Mouse (Mus musculus) midbrain, postnatal 0 days (tissue): ENCODE data around the gene Zbbx. TPM values are rescaled to one million over a fixed set of nuclear protein-coding genes. Genes with fewer than 3 reads are reported as not detected.
A peak's percentile ranks its signal among the peaks of the same experiment; 100 is the strongest.

Experiments
- ATAC-seq: fragments of 200-750 bp; cut with Nextera tagmentation; 2 replicates; pipeline ENCODE4 v1.8.0; 2017; ENCODE audit warnings: moderate number of reproducible peaks, mild to moderate bottlenecking, moderate TSS enrichment, moderate library complexity; ENCODE audit not compliant: low FRiP score
- DNase-seq: peaks from one replicate; pipeline ENCODE4 v3.0.0-alpha.2; 2015; ENCODE audit warnings: low spot score
- H3K27ac ChIP-seq: fragments of 300-500 bp; sonication (generic); 2 replicates; pipeline ENCODE4 v1.5.1; 2014; ENCODE audit warnings: low read depth, mild to moderate bottlenecking, low read length, mixed read lengths
- H3K27me3 ChIP-seq: fragments of 300-500 bp; sonication (generic); 2 replicates; pipeline ENCODE4 v1.6.1; 2014; ENCODE audit warnings: low read length, control low read depth, mixed read lengths; ENCODE audit not compliant: insufficient read depth
- H3K36me3 ChIP-seq: fragments of 300-500 bp; sonication (generic); 2 replicates; pipeline ENCODE4 v1.6.1; 2014; ENCODE audit warnings: low read length, control low read depth, mixed read lengths; ENCODE audit not compliant: insufficient read depth
- H3K4me1 ChIP-seq: fragments of 300-500 bp; sonication (generic); 2 replicates; pipeline ENCODE4 v1.6.1; 2014; ENCODE audit warnings: mild to moderate bottlenecking, control low read depth, antibody characterized with exemption, low read length, mixed read lengths; ENCODE audit not compliant: insufficient read depth
- H3K4me2 ChIP-seq: fragments of 300-500 bp; sonication (generic); 2 replicates; pipeline ENCODE4 v1.6.1; 2014; ENCODE audit warnings: low read depth, mild to moderate bottlenecking, low read length, mixed read lengths; ENCODE audit not compliant: poor library complexity, severe bottlenecking
- H3K4me3 ChIP-seq: fragments of 300-500 bp; sonication (generic); 2 replicates; pipeline ENCODE4 v1.5.1; 2014; ENCODE audit warnings: low read depth, mild to moderate bottlenecking, low read length, moderate library complexity
- H3K9ac ChIP-seq: fragments of 300-500 bp; sonication (generic); replicated peaks from 2 replicates; pipeline ENCODE4 v1.6.1; 2014; ENCODE audit warnings: mild to moderate bottlenecking, low read length, moderate library complexity, mixed read lengths; ENCODE audit not compliant: poor library complexity, severe bottlenecking
- H3K9me3 ChIP-seq: fragments of 300-500 bp; sonication (generic); 2 replicates; pipeline ENCODE4 v1.6.1; 2016; ENCODE audit warnings: low read length, control low read depth
- CTCF ChIP-seq: IDR thresholded peaks from 2 replicates; pipeline ENCODE4 v1.5.1; 2016; ENCODE audit warnings: antibody characterized with exemption, mild to moderate bottlenecking
- WGBS: fragments of 180-500 bp; shearing (Covaris S2); extraction: QIAGEN DNeasy Blood & Tissue Kit; methylation state at CpG from one replicate; pipeline ENCODE4 v1.1.7; 2014; 5-methylcytosine and 5-hydroxymethylcytosine counted together
- polyA plus RNA-seq: library from polyadenylated mRNA; unstranded; fragments of >200 nt; fragmentation: Nextera tagmentation; extraction: Ambion mirVana; gene quantifications from 2 replicates; pipeline ENCODE4 v1.2.1, GENCODE M21; 2015
- total RNA-seq: library from RNA; depleted of rRNA; stranded (reverse); fragments of >200 nt; gene quantifications from 2 replicates; pipeline ENCODE4 v1.2.3, GENCODE M21; 2014; rRNA removed

Gene Zbbx
- total RNA-seq (2.4 and 2.8 TPM in 2 replicates), polyA plus RNA-seq (1.1 and 1.3 TPM in 2 replicates)

DNA sequence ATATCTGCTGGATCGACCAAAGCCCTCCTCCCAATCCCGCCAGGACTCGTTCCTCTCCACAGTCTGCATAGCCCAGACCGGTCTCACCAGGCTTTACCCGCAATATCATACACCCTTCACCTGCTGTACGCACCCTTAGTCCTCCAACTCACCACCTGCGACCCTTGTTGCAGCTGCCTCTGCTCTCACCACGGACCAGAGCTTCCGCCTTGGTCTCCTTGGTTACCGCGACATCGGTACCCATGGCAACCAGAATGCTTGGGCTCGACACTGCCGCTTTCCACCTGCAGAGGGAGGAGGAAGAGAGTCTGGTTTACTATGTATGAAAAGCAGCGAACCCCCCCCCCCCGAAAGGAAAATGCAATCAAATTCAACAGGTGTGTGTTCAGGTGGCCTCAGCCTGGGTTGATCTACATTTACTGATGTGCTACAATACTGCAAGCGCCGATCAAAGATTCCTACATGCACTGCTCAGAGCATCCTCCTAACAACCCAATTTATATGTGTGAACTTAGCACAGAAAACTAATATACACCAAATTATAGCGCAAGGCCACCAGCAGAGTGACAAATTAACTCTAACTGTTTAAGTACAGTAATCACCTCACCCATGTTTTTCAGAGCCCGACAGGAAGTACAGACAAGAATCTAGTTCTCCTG is at the start of gene Zbbx:
Gene Zbbx (minus strand): TSS at position 197 of the 659 bp plus-strand sequence.
- Histone ChIP-seq H3K4me3 (peak within 1 kb of the TSS; percentile 47), H3K9ac (0 out of 2 replicates have a peak within 1 kb of the TSS, but pooled peaks have one; percentile 42), H3K4me1 (no peaks in the 10 kb centered on the region), H3K4me2 (peak within 1 kb of the TSS; percentile 58), H3K36me3 (no peaks in the 10 kb centered on the region), H3K27ac (no peak within 1 kb of the TSS), H3K27me3 (no peaks in the 10 kb centered on the region), H3K9me3 (no peaks in the 10 kb centered on the region)
- peak; percentile 96 for ATAC-seq
- peak; percentile 84 for TF ChIP-seq CTCF
- peak; percentile 91 for DNase-seq
- 11% methylated on average over 20 of the region's 20 CpGs for WGBS

DNA sequence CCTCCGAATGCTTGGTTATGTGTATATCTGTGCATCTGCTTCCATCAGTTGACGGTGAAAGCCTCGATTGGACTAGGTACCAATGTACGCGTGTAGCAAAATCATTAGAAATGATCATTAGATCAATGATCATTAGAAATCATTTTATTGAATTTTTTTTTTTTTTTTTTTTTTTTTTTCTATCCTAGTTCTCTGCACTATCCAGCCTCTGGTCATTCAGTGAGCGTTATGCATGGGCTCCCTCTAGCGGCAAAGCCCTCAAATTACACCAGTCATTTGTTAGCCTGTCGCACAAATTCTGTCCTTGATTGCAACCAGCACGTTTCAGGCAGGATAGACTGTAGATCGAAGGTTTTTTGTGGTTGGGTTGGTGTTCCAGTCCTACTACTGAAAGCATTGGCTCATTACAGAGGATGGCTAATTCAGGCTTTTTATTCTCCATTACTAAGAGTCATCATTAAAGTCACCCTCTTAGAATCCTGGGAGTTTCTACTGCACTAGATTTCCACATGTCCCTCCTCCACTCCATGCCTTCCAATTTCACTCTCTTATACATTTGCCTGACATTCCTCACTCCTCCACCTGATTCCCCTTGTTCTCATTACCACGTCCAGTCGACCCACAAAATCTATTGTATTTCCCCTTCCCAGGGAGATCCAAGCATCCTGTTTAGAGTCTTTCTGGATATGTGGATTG is 38.1 kb upstream of the Zbbx start:
- ATAC-seq (no peak), DNase-seq (peak; percentile 67)
- H3K4me1 ChIP-seq, result no peaks in the 10 kb centered on the region
- no peaks in the 10 kb centered on the region for H3K9me3 ChIP-seq
- H3K27ac ChIP-seq, result no peak overlapping the region
- no peak overlapping the region for H3K4me2 ChIP-seq
- peak; percentile 78 for TF ChIP-seq CTCF
- 39% methylated on average over 12 of the region's 12 CpGs for WGBS
- H3K4me3 ChIP-seq, result no peak overlapping the region
- H3K36me3 ChIP-seq, result no peaks in the 10 kb centered on the region
- no peaks in the 10 kb centered on the region for H3K27me3 ChIP-seq
- no peak overlapping the region for H3K9ac ChIP-seq

DNA sequence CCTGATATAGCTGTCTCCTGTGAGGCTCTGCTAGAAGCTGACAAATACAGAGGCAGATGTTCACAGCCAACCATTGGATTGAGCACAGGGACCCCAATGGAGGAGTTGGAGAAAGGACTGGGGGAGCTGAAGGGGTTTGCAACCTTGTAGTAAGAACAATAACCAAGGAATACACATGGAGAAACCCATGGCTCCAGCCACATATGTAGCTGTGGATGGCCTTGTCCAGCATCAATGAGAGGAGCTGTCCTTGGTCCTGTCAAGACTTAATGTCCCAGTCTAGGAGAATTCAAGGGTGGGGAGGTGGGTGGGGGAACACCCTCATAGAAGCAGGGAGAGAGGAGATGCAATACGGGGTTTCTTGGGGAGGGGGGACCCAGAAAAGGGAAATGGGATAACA is 17.8 kb upstream of the Zbbx start:
- TF ChIP-seq CTCF, result no peak

DNA sequence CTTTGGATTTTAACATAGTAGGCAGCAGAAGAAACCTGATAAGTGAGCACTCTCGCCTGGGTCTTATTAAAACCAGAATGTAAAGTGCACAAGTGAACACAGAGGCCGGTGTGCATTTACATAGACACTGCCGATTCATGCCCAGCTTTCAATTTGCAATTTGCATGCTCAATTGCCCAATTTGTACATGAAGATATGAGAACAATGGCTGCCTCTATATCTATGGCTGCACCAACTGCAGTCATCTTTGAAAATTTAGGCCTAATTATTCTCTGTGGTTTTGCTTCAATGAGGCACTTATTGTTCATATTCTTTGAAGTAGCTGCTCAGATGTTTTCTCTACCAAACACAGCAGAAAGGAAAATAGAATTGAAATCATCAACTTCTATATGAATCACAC is 23.0 kb downstream of the Zbbx start:
- Histone ChIP-seq H3K4me3 (no peak overlapping the region), H3K9ac (no peak overlapping the region), H3K9me3 (no peaks in the 10 kb centered on the region), H3K36me3 (no peaks in the 10 kb centered on the region), H3K4me2 (no peak overlapping the region), H3K27ac (no peak overlapping the region), H3K27me3 (no peaks in the 10 kb centered on the region), H3K4me1 (no peaks in the 10 kb centered on the region)
- TF ChIP-seq CTCF, result no peak
- DNase-seq (no peak), ATAC-seq (no peak)
- WGBS, result 47% methylated on average over 3 of the region's 3 CpGs

More for the DNA sequence above, 17.8 kb upstream of the Zbbx start:
- WGBS, result 83% methylated on average over 1 of the region's 1 CpGs
- no peak overlapping the region for H3K9ac ChIP-seq
- no peaks in the 10 kb centered on the region for H3K36me3 ChIP-seq
- no peaks in the 10 kb centered on the region for H3K27me3 ChIP-seq
- DNase-seq (no peak), ATAC-seq (no peak)
- no peak overlapping the region for H3K4me3 ChIP-seq
- no peaks in the 10 kb centered on the region for H3K9me3 ChIP-seq
- H3K4me2 ChIP-seq, result no peak overlapping the region
- no peaks in the 10 kb centered on the region for H3K4me1 ChIP-seq
- H3K27ac ChIP-seq, result no peak overlapping the region

DNA sequence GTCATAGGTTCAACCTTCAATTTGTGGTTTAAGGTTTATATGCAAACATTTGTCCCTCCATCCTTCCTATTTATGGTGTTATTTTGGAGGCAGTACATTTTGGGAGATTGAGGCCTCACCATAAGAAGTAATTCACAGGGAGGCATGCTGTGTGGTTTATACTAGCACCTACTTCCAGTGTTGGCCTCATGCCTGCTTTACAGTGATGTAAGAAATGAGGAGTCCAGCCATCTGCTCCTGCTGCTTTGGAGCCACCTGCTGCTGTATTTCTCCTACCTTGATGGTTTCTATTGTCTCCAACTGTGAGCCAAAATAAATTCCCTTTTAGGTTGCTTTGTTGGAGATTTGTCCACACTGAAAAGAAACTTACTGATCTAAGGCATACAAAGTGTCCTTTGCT is 60.0 kb downstream of the Zbbx start:
- Histone ChIP-seq H3K27ac (no peak overlapping the region), H3K4me3 (no peak overlapping the region), H3K27me3 (no peaks in the 10 kb centered on the region), H3K9me3 (no peaks in the 10 kb centered on the region), H3K9ac (no peak overlapping the region), H3K36me3 (no peaks in the 10 kb centered on the region), H3K4me1 (no peaks in the 10 kb centered on the region), H3K4me2 (no peak overlapping the region)
- no peak for DNase-seq
- no peak for TF ChIP-seq CTCF
- no peak for ATAC-seq

DNA sequence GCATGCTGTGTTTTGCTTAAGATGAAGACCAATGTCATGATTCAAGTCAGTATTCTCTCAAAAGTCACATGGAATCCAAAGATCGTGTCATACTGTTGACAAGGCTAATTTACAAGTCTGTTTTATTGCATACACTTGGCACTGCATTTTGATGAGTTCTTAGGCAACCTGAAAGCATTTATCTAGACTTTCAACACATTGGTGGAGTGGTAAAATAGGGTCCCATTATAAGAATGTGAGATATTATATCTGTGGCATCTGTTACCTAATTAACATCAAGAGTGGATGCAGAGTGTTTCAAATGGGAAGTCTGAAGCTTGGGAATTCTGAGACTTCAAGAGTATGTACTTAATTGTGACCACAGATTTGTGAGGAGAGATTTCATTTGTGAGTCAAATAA is 79.1 kb downstream of the Zbbx start:
- H3K36me3 ChIP-seq, result no peaks in the 10 kb centered on the region
- WGBS, result 64% methylated on average over 1 of the region's 1 CpGs
- no peak overlapping the region for H3K27ac ChIP-seq
- DNase-seq (no peak), ATAC-seq (no peak)
- no peaks in the 10 kb centered on the region for H3K27me3 ChIP-seq
- TF ChIP-seq CTCF, result no peak
- H3K4me3 ChIP-seq, result no peak overlapping the region
- no peaks in the 10 kb centered on the region for H3K9me3 ChIP-seq
- H3K4me2 ChIP-seq, result no peak overlapping the region
- no peak overlapping the region for H3K9ac ChIP-seq
- H3K4me1 ChIP-seq, result no peaks in the 10 kb centered on the region
